Mouse (Mus musculus) stomach, embryonic 15.5 days (tissue): ENCODE measurements at regions not wholly inside any gene's neighbourhood (a gene's known extent, or its start where the extent isn't known, plus 50 kb on each side); places are given as distances from the start of the nearest gene placed in this dataset.

Experiments
- ATAC-seq: fragments of 200-750 bp; cut with Nextera tagmentation; 2 replicates; pipeline ENCODE4 v1.8.0; 2017; ENCODE audit warnings: low read depth, moderate number of reproducible peaks, moderate TSS enrichment; ENCODE audit not compliant: insufficient read depth, low FRiP score
- H3K27ac ChIP-seq: fragments of 300-500 bp; sonication (generic); 2 replicates; pipeline ENCODE4 v1.5.1; 2015; ENCODE audit warnings: mild to moderate bottlenecking, inconsistent platforms
- H3K27me3 ChIP-seq: fragments of 300-500 bp; sonication (generic); replicated peaks from 2 replicates; pipeline ENCODE4 v1.6.1; 2015; ENCODE audit warnings: inconsistent platforms
- H3K36me3 ChIP-seq: fragments of 300-500 bp; sonication (generic); 2 replicates; pipeline ENCODE4 v1.6.1; 2015; ENCODE audit warnings: inconsistent platforms
- H3K4me1 ChIP-seq: fragments of 300-500 bp; sonication (generic); 2 replicates; pipeline ENCODE4 v1.6.1; 2015; ENCODE audit warnings: inconsistent platforms
- H3K4me2 ChIP-seq: fragments of 300-500 bp; sonication (generic); 2 replicates; pipeline ENCODE4 v1.6.1; 2015; ENCODE audit warnings: mild to moderate bottlenecking, inconsistent platforms
- H3K4me3 ChIP-seq: fragments of 300-500 bp; sonication (generic); replicated peaks from 2 replicates; pipeline ENCODE4 v1.5.1; 2015; ENCODE audit warnings: inconsistent platforms
- H3K9ac ChIP-seq: fragments of 300-500 bp; sonication (generic); 2 replicates; pipeline ENCODE4 v1.6.1; 2015; ENCODE audit warnings: inconsistent platforms
- H3K9me3 ChIP-seq: fragments of 300-500 bp; sonication (generic); 2 replicates; pipeline ENCODE4 v1.6.1; 2016; ENCODE audit warnings: inconsistent platforms
- WGBS: fragments of 180-500 bp; shearing (Covaris S2); methylation state at CpG from one replicate; pipeline ENCODE4 v1.1.7; 2015; 5-methylcytosine and 5-hydroxymethylcytosine counted together

DNA sequence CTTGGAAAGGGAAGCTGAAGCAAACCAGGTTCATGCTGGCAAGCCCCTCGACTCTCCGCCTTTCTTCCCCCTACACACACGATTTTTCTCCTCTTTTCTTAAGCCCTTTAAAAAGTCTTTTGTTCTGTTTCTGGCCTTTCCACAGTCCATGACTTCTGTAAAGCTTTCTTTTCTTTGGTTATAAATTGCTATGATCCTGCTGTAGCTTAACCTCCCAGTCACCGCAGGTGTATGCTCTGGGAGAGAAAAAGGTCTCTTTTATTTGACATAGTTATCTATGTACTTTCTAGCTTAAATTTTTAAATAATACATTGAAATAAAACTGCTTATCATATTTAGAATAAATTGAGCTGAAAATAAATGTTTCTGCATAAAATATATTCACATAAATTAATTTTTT is 813.0 kb downstream of the Slitrk6 start:
- ATAC-seq: no peak
- 81% methylated on average over 4 of the region's 4 CpGs for WGBS
- Histone ChIP-seq H3K4me2 (no peak overlapping the region), H3K9me3 (no peaks in the 10 kb centered on the region), H3K27ac (no peak overlapping the region), H3K4me3 (no peak overlapping the region), H3K36me3 (no peaks in the 10 kb centered on the region), H3K9ac (no peak overlapping the region), H3K27me3 (no peaks in the 10 kb centered on the region), H3K4me1 (no peaks in the 10 kb centered on the region)

DNA sequence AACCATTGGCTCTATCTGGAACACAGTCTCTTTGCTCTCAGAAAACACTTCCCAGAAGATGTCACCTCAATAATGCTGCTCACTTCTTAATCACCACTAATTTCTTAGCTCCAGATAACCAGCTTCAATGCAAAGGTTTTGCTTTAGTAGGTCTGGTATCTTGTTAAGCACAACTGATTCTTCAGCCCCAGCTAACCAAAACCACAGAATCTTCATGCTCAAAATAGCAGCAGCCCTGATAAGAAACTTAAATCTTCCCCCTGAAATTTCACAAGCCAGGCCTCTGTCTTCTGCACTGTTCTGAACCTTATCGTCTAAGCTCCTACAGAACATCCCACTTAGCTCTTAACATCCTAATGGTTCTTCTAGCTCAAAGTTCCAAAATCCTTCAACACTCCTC is 813.8 kb downstream of the Slitrk6 start:
- Histone ChIP-seq H3K36me3 (no peaks in the 10 kb centered on the region), H3K4me1 (no peaks in the 10 kb centered on the region), H3K27me3 (no peaks in the 10 kb centered on the region), H3K9ac (no peak overlapping the region), H3K27ac (no peak overlapping the region), H3K4me3 (no peak overlapping the region), H3K9me3 (no peaks in the 10 kb centered on the region), H3K4me2 (no peak overlapping the region)
- WGBS: 95% methylated on average over 1 of the region's 1 CpGs
- no peak for ATAC-seq

DNA sequence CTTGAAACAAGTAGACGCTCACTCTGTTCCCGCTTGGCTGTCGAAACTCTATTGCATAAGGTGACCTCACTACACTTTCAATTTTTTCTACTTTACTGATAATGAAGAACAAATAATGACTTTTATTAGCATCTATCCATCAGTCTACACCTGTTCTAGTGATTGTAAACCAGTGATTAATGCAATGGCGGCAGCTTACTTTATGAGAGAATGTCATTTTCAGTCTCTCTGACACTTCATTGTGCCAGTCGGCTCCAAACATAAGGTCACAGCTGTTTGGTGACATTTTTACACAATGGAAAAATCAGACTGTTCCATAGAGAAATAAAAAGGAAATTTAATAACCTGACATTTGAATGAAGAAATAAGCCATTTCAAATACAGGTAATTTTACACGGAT is 817.5 kb downstream of the Slitrk6 start:
- no peak for ATAC-seq
- H3K27me3 ChIP-seq: no peaks in the 10 kb centered on the region
- WGBS: 78% methylated on average over 6 of the region's 6 CpGs

DNA sequence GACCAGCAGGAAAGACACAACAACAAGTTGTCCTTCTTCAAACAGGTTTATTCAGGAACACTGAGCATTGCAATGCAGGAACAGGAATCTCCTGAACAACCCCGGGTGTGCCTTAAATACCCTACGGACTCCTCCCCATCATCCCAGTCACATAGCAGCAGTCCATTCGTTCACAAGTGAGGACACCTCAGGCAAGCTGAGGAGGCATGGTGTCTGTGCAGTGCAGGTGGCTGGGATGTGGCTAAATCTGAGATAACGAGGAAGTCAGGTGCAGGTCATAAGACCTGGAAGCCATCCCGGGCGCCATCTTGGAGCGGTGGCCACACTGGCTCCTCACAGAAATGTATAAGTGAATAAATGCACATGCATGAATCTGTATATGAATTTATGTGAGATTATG is 826.0 kb downstream of the Slitrk6 start:
- Histone ChIP-seq H3K4me1 (no peaks in the 10 kb centered on the region), H3K9ac (no peak overlapping the region), H3K27me3 (no peaks in the 10 kb centered on the region), H3K4me3 (no peak overlapping the region), H3K36me3 (no peaks in the 10 kb centered on the region), H3K4me2 (no peak overlapping the region), H3K9me3 (no peaks in the 10 kb centered on the region), H3K27ac (no peak overlapping the region)
- ATAC-seq: no peak
- 89% methylated on average over 7 of the region's 7 CpGs for WGBS

More for the DNA sequence above, 817.5 kb downstream of the Slitrk6 start:
- H3K9me3 ChIP-seq: no peaks in the 10 kb centered on the region
- no peaks in the 10 kb centered on the region for H3K36me3 ChIP-seq
- no peak overlapping the region for H3K4me2 ChIP-seq
- H3K4me3 ChIP-seq: no peak overlapping the region
- no peak overlapping the region for H3K27ac ChIP-seq
- no peaks in the 10 kb centered on the region for H3K4me1 ChIP-seq
- no peak overlapping the region for H3K9ac ChIP-seq

DNA sequence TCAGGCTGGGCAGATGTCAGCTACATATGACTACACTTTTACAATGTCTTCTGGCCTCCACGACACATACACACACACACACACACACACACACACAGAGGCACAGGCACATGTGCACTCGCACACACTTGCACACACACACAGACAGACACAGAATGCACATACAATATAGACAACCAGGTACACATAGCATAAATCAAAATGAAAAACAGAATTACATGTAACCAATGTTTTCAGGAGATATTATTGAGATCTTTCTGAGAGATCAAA is 863.1 kb downstream of the Slitrk6 start:
- WGBS: 83% methylated on average over 2 of the region's 2 CpGs
- H3K27me3 ChIP-seq: no peaks in the 10 kb centered on the region
- H3K4me2 ChIP-seq: no peak overlapping the region
- H3K27ac ChIP-seq: no peak overlapping the region
- H3K4me3 ChIP-seq: no peak overlapping the region
- H3K4me1 ChIP-seq: no peaks in the 10 kb centered on the region
- no peak overlapping the region for H3K9ac ChIP-seq
- H3K36me3 ChIP-seq: no peaks in the 10 kb centered on the region
- ATAC-seq: no peak
- no peaks in the 10 kb centered on the region for H3K9me3 ChIP-seq

DNA sequence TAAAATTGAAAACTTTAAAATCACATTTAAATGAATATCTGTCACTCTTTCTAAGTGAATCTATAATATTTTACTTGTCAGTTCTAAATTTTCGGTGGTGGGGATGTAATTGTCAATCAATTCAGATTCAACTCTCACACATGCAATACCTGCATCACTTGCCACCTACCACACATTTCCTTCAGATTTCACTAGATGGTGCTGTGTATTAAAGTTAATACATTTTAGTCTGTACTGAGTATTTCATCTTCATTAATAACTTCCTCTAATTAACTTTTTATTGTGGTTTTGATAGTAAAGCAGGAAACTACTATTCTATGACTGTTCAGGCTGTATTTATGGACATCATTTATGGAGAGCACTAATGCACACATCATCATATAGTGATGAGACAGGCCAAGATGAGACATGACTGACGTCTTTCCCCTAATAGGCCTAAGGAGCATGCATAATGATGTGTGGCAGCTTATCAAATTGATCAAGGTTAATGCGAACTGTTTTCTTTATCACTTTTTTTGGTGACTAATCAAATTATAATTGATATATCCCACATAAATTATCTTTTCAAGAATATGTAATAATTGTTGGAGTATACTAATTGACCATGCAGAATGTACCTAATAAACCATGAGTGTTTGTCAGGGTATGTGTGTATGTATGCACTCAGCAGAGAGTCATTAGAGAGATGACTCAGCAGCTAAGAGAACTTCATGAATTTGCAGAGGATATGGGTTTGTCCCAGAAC is 863.6 kb downstream of the Slitrk6 start:
- Histone ChIP-seq H3K9ac (no peak overlapping the region), H3K27ac (no peak overlapping the region), H3K4me3 (no peak overlapping the region), H3K4me1 (no peaks in the 10 kb centered on the region), H3K27me3 (no peaks in the 10 kb centered on the region), H3K4me2 (no peak overlapping the region), H3K9me3 (no peaks in the 10 kb centered on the region), H3K36me3 (no peaks in the 10 kb centered on the region)
- no peak for ATAC-seq
- WGBS: 74% methylated on average over 3 of the region's 3 CpGs

DNA sequence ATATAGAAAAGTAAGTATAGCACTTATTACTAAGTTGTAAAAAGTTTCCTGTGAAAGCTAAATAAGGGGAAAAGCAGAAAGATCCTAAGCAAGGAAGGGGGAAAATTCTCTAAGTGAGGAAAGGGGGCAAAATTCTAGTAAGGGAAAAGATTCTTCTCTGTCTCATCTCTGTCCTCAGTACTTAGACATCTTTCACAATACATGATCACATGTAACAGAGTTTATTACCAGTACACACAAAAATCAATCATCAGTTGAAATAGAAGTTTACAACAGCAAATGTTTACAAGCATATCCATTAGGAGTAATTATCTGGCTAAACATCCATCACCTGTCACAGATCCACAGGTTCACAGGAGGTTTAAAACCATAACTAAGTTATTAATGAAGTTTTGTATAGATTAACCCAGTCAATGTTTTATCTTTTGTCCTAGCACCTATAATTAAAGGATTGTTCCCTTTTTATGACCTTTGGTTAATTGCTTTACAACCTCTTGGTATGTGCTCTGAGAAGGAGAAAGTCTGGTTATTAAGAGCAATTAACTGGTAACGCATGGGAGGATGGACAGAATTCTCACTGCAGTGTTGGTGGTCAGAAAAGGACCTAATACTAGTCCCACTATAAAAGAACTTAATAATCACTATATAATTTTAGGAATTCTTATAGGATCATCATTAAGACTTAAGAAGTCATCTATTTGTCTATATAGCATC is 877.8 kb downstream of the Slitrk6 start:
- no peak overlapping the region for H3K27ac ChIP-seq
- ATAC-seq: no peak
- WGBS: 74% methylated on average over 1 of the region's 1 CpGs

DNA sequence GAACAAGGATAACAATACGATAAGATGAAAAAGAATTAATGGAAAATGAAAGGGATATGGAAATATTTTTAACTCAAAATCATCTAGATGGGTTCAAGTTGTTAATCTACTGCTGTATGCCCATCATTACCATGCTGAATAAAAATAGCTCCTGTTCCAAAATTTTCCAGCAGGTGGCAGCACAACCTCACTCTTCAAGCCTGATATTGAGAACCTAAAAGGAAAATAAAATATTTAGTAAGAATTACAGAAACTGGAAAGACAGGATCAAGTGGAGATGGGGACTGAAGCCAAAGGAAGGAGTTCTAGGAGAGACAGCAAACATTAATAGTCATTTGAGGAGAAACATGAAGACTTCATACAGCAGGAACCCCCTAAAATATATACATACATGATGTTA is 880.7 kb downstream of the Slitrk6 start:
- Histone ChIP-seq H3K4me3 (no peak overlapping the region), H3K27ac (no peak overlapping the region), H3K4me1 (no peaks in the 10 kb centered on the region), H3K9ac (no peak overlapping the region), H3K4me2 (no peak overlapping the region), H3K27me3 (no peaks in the 10 kb centered on the region), H3K36me3 (no peaks in the 10 kb centered on the region), H3K9me3 (no peaks in the 10 kb centered on the region)
- no peak for ATAC-seq
- WGBS: 6% methylated on average over 1 of the region's 1 CpGs

More for the DNA sequence above, 877.8 kb downstream of the Slitrk6 start:
- no peak overlapping the region for H3K4me2 ChIP-seq
- H3K4me3 ChIP-seq: no peak overlapping the region
- H3K36me3 ChIP-seq: no peaks in the 10 kb centered on the region
- H3K27me3 ChIP-seq: no peaks in the 10 kb centered on the region
- H3K9ac ChIP-seq: no peak overlapping the region
- H3K9me3 ChIP-seq: no peaks in the 10 kb centered on the region
- no peaks in the 10 kb centered on the region for H3K4me1 ChIP-seq

DNA sequence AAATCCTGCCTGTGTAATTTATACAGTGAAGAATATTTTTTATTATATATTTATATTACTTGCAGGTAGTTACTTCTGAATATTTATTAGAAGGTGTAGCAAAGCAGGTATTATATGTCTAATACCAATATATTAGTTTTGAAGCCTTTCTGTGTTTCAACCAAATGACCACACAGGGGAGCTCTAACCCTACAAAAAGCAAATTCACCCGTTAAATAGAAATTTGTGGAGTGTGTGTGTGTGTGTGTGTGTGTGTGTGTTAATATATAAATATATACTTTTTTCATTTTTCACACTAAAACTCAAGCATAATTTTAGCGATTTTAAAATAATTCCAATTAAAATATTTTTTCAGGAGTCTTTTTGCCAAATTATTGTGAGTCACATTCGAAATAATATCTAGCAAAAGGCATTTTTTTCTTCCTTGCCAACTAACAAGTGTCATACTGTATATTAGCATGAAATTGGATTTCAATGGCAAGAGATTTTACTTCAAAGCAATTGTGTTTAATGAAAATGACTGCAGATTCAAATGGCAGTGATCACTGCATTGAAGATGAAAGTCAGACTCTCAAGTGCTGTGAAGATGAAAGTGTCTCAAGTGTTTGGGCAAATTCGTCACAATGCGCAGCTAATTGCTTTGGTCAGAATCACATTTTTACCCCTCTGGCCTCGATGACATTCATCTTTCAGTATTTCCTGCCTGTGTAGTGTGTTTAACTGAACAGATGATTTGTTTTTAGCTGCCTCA is 914.4 kb downstream of the Slitrk6 start:
- no peak for ATAC-seq
- Histone ChIP-seq H3K27ac (no peak overlapping the region), H3K4me3 (no peak overlapping the region), H3K4me2 (no peak overlapping the region), H3K9ac (no peak overlapping the region), H3K27me3 (no peaks in the 10 kb centered on the region), H3K36me3 (no peaks in the 10 kb centered on the region), H3K9me3 (no peaks in the 10 kb centered on the region), H3K4me1 (no peaks in the 10 kb centered on the region)
- WGBS: 34% methylated on average over 6 of the region's 6 CpGs

DNA sequence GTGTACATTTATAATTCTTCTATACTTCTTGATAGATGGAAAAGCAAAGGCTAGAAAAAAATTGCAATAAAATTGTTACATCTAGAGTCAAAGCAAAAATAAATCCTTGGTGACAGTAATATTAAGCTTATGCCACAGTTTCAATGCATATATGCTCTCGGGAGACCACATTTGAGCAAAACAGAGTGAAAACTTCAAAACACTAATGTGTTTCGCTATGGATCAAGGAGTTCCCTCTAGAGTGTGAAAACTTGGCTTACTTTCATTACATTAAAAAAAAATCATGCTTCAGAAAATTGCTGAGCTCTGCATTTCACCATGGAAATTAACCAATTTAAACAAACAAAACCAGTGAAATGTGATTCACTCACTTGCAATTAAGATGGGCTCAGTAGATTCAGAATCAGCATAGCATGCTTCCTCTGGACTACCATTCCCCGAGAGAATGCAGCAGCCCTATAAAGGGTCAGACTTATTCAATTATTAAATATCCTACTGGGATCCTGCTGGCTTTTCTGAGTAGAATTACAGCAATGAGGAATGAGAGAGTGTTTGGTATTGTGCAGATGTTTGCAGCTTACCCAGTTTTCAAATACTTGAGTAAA is 888.7 kb upstream of the Slitrk1 start:
- H3K9me3 ChIP-seq: no peaks in the 10 kb centered on the region
- WGBS: 57% methylated on average over 3 of the region's 3 CpGs

DNA sequence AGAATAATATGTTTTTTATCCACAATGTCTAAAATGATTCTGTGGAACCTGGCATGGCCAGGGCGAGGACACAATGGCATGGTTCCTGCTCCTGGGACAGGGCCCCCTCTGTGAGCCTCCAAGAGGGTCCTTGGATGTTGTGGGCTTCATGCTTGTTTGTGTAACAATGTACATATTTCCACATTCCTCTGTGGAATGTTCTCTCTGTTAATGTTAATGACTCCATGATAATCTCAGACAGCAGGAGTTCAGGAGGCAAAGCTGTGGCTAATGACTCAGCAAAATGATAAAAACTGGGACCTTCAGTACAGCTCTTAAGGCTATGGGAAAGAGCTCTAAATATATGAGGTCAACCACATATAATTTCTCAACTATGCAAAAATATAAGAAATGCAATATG is 858.3 kb upstream of the Slitrk1 start:
- H3K27ac ChIP-seq: no peak overlapping the region
- 68% methylated on average over 1 of the region's 1 CpGs for WGBS

More for the DNA sequence above, 888.7 kb upstream of the Slitrk1 start:
- Histone ChIP-seq H3K36me3 (no peaks in the 10 kb centered on the region), H3K4me3 (no peak overlapping the region), H3K4me1 (no peaks in the 10 kb centered on the region), H3K9ac (no peak overlapping the region), H3K4me2 (no peak overlapping the region), H3K27ac (no peak overlapping the region), H3K27me3 (no peaks in the 10 kb centered on the region)
- no peak for ATAC-seq

DNA sequence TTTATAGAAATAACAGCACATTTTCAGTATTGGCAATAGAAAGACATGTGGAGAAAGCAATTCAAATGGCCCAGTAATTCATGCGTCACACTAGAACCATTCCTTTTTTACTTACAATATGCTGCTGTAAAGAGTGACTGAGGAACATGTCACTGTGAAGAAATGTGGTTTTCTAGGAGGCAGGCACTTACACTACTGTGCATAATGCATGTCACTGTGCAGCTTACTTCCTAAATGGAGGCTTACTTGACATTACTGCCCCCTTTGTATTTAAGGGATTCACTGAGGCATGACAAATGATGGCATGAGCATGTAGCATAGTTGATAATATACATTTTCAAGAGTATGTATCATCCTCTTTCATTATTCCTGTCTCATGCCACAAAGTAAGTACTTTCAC is 846.9 kb upstream of the Slitrk1 start:
- Histone ChIP-seq H3K4me2 (no peak overlapping the region), H3K4me1 (no peaks in the 10 kb centered on the region), H3K9ac (no peak overlapping the region), H3K27me3 (no peaks in the 10 kb centered on the region), H3K4me3 (no peak overlapping the region), H3K36me3 (no peaks in the 10 kb centered on the region), H3K9me3 (no peaks in the 10 kb centered on the region), H3K27ac (no peak overlapping the region)
- 69% methylated on average over 1 of the region's 1 CpGs for WGBS
- ATAC-seq: no peak

More for the DNA sequence above, 858.3 kb upstream of the Slitrk1 start:
- Histone ChIP-seq H3K4me3 (no peak overlapping the region), H3K4me1 (no peaks in the 10 kb centered on the region), H3K9ac (no peak overlapping the region), H3K36me3 (no peaks in the 10 kb centered on the region), H3K4me2 (no peak overlapping the region), H3K9me3 (no peaks in the 10 kb centered on the region), H3K27me3 (no peaks in the 10 kb centered on the region)
- ATAC-seq: no peak
